Mouse (Mus musculus): ENCODE data around the gene Zfp454. TPM values are rescaled to one million over a fixed set of nuclear protein-coding genes. Genes with fewer than 3 reads are reported as not detected.

Zfp454 gene
- polyA plus RNA-seq (2014; fragmentation: Illumina TruSeq; extraction: RNeasy Lipid Tissue Mini Kit (QIAGEN cat#74804); ENCODE audit: insufficient read depth, low read depth, low replicate concordance) = 0.97 TPM

DNA sequence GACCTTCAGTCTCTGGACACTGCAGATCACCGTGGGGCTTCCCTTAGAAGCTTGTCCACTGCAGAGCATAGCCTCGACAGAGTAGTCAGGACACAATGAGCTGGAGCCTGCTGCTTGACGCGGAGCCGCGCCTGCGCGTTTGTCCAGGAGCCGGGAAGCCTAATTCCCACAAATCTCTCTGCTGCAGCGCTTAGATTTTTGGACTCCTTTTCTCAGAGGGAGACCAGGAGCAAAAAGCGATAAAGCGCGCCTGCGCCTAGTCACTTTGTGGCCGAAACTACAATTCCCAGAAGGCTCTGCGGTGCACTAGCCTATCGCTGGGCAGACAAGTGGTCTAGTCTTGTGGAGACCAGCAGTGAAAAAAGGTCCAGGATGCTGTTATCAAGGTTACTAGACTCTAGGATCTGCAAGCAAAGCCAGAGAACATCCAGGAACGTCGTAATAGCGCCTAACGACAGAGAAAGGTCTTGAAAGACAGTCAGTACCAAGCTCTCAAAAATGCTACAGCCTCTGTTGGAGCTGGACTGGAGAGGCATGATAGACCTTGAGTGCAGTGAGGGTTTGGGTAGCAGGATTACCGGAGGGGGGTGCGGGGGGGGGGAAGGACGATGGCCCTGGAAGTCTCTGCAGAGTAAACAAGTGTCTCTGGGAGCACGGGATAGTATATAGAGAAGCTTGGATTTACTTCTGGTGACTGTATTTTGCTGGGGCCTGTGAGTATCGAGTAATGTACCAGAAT lies at the start of gene Zfp454:
Zfp454 (minus strand) TSS at position 262 of the 739 bp plus-strand sequence.

DNA sequence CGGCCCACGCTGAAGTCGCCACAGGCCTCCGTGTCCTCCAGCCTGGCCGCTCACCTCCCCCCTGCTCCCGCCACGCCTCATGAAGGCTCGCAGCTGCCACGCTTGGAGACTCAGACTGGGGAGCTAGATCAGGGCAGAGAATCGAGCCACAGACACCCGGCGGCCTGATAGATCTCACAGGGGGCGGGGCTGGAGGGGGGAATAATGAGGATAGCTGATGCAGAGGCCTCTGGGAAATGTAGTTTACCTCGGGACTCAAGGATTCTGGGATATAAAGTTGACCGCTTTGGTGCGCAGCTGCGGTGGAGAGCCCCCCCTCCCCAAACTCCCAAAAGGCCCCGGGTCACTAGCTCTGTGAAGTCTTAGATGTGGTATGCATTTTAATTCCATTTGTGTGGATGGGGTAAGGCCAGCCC lies 44.0 kb upstream of the Zfp454 start, which contains the start of gene Zfp354b:
Zfp354b (minus strand) TSS at position 183 of the 416 bp plus-strand sequence.

DNA sequence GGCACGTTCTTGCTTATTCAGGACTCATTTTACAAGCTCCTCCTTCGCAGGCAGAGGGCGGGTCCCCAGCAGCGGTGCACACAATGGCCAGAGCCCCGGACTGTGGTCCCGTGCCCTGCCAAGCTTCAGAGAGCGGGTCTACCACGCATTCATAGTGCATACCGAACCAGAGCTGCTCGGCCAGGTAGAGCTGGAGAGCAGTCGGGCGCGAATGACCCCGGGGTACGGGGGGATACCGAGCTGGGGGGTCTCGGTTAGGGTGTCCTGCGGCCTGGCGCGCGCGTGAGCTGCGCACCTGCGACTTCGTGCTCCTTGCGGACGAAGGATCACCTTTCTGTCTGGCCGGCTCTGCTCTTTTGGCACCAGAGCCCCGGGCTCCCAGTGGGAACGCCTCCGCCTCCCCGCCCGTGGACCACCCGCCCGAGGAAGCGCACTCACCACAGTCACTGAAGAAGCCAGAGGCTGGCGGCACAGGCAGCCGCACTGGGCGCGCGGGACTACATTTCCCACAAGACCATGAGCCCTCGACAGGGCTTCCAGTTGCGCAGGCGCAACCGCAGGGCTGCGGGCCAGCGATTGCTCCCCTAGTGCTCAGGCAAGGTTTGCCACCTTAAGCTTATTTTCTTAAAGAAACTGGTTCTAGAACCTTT lies 28.3 kb upstream of the Zfp454 start, which contains the start of gene Zfp2:
Zfp2 (minus strand) TSS at position 495 of the 650 bp plus-strand sequence.

DNA sequence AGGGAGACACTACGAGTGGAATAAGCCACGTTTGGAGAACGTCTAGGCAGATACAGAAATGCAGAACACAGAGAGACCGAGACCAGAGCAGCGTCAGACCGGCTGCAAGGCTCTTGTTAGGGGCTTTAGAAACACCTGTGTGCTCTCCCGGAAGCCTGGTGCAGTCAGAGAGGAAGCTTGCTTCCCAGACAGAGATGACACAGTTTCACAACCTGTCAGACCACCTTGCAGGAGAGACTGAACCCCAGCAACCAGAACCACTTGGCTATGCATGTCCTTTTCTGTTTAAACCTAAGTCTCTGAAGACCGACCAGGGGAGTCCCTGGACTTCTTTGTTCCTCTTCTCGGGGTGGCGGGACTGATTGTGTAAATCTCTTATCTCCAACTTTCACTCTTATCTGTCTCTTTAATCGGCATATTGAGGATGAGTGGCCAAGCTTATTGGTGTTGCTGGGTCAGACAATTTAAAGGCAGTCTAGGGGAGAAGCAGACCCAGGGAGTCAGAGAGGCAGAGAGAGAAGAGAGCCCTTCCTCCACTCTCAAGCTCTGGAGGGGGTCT lies 37.2 kb downstream of the Zfp454 start, which contains the start of gene Grm6:
Grm6 (plus strand) TSS at position 509 of the 559 bp plus-strand sequence.

DNA sequence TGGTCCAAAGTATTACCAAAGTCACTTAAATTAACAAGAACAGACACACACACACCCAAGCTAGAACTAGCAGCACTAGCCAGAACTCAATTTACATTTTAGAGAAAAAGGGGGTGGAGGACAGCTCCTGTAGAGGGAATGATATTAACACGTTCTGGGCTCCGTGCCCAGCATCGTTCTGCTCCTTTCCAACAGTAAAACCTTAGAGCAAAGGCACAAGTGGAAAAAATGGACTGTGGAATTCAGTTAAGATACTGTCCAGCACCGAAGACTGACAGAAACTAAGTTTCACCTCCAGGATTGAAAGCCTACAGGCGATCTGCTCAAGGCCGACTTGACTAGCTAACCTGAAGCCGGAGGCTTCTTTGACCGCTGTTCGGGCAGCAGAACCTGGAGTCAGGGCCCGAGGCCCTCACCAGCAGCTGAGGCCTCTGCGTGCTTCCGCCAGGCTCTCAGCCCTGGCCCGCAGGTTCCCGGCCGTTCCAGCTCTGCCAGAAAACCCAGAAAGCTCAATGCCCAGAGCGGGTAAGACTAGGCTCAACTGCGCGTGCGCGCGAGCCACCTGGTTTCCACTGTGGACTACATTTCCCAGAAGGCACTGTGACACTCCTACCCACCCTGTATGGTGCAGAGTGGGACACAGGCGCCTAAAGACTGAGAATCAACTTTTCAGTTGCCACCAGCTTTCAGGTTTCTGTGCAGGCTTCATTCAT lies 46.3 kb downstream of the Zfp454 start, which contains the start of gene Zfp879:
Zfp879 (minus strand) TSS at position 530 of the 713 bp plus-strand sequence.

DNA sequence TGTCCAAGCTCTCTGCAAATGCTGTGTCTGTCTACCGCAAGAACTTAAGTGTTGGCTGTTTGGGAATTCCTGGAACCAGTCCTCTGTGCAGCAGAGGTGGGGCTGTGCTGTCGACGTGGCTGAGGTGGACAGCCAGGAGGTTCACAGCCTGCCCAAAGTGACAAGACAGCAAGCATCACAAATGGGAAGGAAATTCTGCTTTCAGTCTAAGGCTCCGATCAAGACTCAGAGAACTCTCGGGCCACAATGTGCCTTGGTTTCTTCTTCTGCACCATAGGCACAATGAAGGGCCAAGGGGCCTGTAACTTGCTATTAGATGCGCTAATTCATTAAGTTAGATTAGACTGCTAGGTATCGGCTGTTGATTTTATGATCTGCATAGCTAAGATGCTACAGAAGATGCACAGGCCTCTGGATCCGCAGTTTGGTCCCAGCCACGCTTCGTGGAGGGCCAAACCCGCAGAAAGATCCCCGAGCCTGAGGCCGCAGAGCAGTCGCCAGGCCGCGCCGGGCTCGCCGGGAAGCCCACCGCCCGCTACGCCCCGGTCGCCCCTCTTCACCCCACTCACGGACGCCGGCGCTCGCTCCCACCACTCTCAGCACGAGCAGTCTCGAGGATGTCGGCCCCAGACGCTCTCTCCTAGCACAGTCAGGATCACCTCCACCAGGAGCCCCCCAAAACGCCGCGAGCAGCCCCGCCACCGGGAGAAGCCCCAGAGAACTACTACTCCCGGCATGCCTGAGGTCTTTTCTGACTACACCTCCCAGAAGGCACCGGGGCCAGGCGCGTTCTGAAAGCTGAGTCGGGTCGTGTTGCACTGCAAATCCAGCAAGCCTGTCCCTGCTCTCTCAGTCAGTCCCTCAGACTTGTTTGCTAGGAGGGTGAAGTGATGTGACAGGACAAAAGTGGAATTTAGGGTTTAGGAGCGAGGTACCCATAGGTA lies 60.2 kb downstream of the Zfp454 start, which contains the start of gene Zfp354c:
Zfp354c (minus strand) TSS at position 715 of the 944 bp plus-strand sequence.

Other genes starting within 250 kb of the Zfp454 start
- gene Zfp354c, start 59.9 kb downstream of the Zfp454 start, polyA plus RNA-seq (2014; fragmentation: Illumina TruSeq; extraction: RNeasy Lipid Tissue Mini Kit (QIAGEN cat#74804); ENCODE audit: insufficient read depth, low read depth, low replicate concordance) = 2.8 TPM
- 0.43 TPM for gene Zfp879, start 46.1 kb downstream of the Zfp454 start, polyA plus RNA-seq (2014; fragmentation: Illumina TruSeq; extraction: RNeasy Lipid Tissue Mini Kit (QIAGEN cat#74804); ENCODE audit: insufficient read depth, low read depth, low replicate concordance)
- gene Grm6, start 37.0 kb downstream of the Zfp454 start, polyA plus RNA-seq (2014; fragmentation: Illumina TruSeq; extraction: RNeasy Lipid Tissue Mini Kit (QIAGEN cat#74804); ENCODE audit: insufficient read depth, low read depth, low replicate concordance) = 0.07 TPM
- 3.4 TPM for gene Zfp2, start 28.5 kb upstream of the Zfp454 start, polyA plus RNA-seq (2014; fragmentation: Illumina TruSeq; extraction: RNeasy Lipid Tissue Mini Kit (QIAGEN cat#74804); ENCODE audit: insufficient read depth, low read depth, low replicate concordance)
- 1.2 TPM for gene Zfp354b, start 44.0 kb upstream of the Zfp454 start, polyA plus RNA-seq (2014; fragmentation: Illumina TruSeq; extraction: RNeasy Lipid Tissue Mini Kit (QIAGEN cat#74804); ENCODE audit: insufficient read depth, low read depth, low replicate concordance)
- gene 4933414I15Rik, start 56.1 kb upstream of the Zfp454 start, polyA plus RNA-seq (2014; fragmentation: Illumina TruSeq; extraction: RNeasy Lipid Tissue Mini Kit (QIAGEN cat#74804); ENCODE audit: insufficient read depth, low read depth, low replicate concordance) = not detected
- gene Prop1, start 66.1 kb upstream of the Zfp454 start, polyA plus RNA-seq (2014; fragmentation: Illumina TruSeq; extraction: RNeasy Lipid Tissue Mini Kit (QIAGEN cat#74804); ENCODE audit: insufficient read depth, low read depth, low replicate concordance) = not detected
- gene Olfr1378, start 78.9 kb upstream of the Zfp454 start, polyA plus RNA-seq (2014; fragmentation: Illumina TruSeq; extraction: RNeasy Lipid Tissue Mini Kit (QIAGEN cat#74804); ENCODE audit: insufficient read depth, low read depth, low replicate concordance) = not detected
- gene Olfr1377, start 94.3 kb upstream of the Zfp454 start, polyA plus RNA-seq (2014; fragmentation: Illumina TruSeq; extraction: RNeasy Lipid Tissue Mini Kit (QIAGEN cat#74804); ENCODE audit: insufficient read depth, low read depth, low replicate concordance) = not detected
- gene Olfr51, start 115.9 kb upstream of the Zfp454 start, polyA plus RNA-seq (2014; fragmentation: Illumina TruSeq; extraction: RNeasy Lipid Tissue Mini Kit (QIAGEN cat#74804); ENCODE audit: insufficient read depth, low read depth, low replicate concordance) = not detected
- gene Olfr54, start 126.6 kb upstream of the Zfp454 start, polyA plus RNA-seq (2014; fragmentation: Illumina TruSeq; extraction: RNeasy Lipid Tissue Mini Kit (QIAGEN cat#74804); ENCODE audit: insufficient read depth, low read depth, low replicate concordance) = not detected
- gene Olfr1375, start 160.5 kb upstream of the Zfp454 start, polyA plus RNA-seq (2014; fragmentation: Illumina TruSeq; extraction: RNeasy Lipid Tissue Mini Kit (QIAGEN cat#74804); ENCODE audit: insufficient read depth, low read depth, low replicate concordance) = not detected
- 2.3 TPM for gene Zfp354a, start 171.6 kb upstream of the Zfp454 start, polyA plus RNA-seq (2014; fragmentation: Illumina TruSeq; extraction: RNeasy Lipid Tissue Mini Kit (QIAGEN cat#74804); ENCODE audit: insufficient read depth, low read depth, low replicate concordance)

All from lung, adult 10 weeks (tissue).